Mouse (Mus musculus): ENCODE measurements around the gene Tldc2. TPM values are rescaled to one million over a fixed set of nuclear protein-coding genes. Genes with fewer than 3 reads are reported as not detected.

The Tldc2 gene
- total RNA-seq, 2 experiments from 2014 or later: not detected

GRCm38 (mm10) chr2:157075685-157076084 is 11.2 kb upstream of the Tldc2 start:
- ATAC-seq (replicated peaks; ENCODE audit: low FRiP score, low TSS enrichment, poor library complexity, severe bottlenecking): peak; percentile 11; the same call in 1 of the 2 replicates

DNA sequence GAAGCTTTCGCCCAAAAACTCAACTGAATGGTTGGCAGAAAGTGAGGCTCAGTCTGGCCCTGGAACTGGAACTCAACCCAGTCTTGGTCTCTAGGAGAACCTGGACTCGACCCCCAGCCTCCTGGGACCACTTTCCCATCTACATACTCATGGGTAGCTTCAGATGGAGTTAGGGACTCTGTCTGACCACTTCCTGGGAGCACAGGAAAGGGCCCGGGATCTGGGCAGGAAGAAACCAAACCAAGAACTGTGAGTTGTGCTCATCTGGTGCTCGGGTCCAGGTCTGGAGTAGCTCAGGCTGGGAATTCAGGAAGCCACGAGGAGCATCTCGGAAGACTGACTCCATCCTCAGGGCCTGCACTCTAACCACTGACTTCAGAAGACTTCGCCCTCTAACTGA is 10.3 kb upstream of the Tldc2 start:
- no peak for ATAC-seq (replicated peaks; ENCODE audit: low FRiP score, low TSS enrichment, poor library complexity, severe bottlenecking)

GRCm38 (mm10) chr2:157077160-157077559 is 9.7 kb upstream of the Tldc2 start:
- ATAC-seq (replicated peaks; ENCODE audit: low FRiP score, low TSS enrichment, poor library complexity, severe bottlenecking): peak; percentile 39; the same call in 1 of the 2 replicates

GRCm38 (mm10) chr2:157077641-157078058 is 9.2 kb upstream of the Tldc2 start:
- ATAC-seq (replicated peaks; ENCODE audit: low FRiP score, low TSS enrichment, poor library complexity, severe bottlenecking): 0 out of 2 replicates have a peak, but pooled peaks have one; percentile 29

DNA sequence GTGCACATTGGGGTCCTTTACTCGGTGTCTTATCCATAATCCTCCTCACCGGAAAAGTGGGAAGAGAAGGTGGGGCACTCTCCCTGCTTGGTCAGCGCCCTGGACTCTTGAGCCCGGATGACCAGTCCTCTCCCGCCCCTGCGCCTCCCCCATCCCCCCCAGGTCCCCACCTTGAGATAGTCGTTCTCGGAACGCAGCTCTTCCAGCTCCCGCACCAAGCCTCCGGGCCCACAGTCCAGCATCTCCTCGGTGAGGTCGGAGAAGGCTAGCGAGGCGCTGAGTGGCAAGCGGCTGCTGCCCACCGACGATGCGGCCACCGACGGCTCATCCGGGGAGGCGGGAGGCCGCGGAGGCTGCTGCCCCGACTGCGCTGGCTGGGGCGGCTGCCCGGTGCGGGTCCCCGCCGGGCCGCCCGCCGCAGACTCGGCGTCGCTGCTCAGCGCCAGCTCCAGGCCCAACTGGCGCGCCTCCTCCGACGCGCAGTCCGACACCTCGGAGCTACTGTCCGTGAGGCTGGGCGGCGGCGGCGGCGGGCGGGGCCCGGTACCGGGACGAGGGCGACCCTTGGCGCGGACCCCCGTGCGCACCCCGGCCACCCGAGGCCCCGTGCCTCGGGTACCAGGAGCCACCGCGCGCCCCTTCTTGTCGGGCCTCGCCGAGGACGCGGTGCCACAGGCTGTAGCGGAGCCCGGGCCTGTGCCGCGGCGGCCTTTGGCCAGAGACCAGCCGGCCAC is 8.6 kb upstream of the Tldc2 start:
- ATAC-seq (replicated peaks; ENCODE audit: low FRiP score, low TSS enrichment, poor library complexity, severe bottlenecking): no peak

DNA sequence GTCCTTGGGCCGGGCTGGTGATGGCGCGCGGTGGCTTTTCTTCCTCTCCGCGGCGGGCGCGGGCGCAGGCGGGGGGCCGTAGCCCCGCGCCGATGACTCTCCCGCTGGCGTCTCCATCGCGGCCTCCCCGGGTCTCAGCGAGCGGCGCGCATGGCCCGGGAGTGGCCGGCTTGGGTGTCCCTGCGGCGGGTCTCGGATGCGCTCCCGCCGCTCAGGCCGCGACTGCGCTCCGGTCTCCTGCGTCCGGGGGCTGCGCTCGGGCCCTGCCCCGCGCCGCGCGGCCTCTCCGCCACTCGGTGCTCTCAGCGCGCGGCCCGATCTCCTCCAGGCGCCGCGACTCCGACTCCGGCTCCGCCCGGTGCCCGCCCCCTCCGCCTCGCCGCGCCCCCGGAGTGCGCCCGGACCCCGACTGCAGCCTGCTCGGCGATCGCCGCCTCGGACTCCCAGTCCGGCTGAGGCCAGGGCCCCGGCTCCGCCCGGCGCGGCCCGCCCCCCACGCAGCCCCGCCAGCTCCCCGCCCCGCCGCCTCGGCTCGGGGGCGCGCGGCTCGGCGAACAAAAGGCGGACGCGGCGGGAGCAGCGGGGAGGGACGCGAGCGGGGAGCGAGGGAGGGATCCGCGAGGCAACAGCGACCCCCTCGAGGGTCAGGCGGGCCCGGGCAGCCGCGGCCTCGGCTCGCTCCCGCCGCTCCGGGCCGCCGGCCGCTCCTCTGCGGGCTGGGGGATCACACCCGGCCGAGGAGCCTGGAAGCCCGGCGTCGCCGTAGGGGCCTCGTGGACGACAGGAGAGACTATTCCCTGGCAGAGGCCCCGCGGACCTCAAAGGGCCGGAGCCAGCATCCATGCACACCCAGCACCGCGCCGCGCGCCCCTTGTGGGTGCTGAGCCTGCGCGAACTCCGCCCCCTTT is 7.8 kb upstream of the Tldc2 start, which contains the start of gene Soga1:
TSS of gene Soga1 (minus strand) at position 462 of the 908 bp plus-strand sequence.
- ATAC-seq (replicated peaks; ENCODE audit: low FRiP score, low TSS enrichment, poor library complexity, severe bottlenecking): no peak

GRCm38 (mm10) chr2:157079701-157080180 is 7.1 kb upstream of the Tldc2 start:
- no peak for ATAC-seq (replicated peaks; ENCODE audit: low FRiP score, low TSS enrichment, poor library complexity, severe bottlenecking)

DNA sequence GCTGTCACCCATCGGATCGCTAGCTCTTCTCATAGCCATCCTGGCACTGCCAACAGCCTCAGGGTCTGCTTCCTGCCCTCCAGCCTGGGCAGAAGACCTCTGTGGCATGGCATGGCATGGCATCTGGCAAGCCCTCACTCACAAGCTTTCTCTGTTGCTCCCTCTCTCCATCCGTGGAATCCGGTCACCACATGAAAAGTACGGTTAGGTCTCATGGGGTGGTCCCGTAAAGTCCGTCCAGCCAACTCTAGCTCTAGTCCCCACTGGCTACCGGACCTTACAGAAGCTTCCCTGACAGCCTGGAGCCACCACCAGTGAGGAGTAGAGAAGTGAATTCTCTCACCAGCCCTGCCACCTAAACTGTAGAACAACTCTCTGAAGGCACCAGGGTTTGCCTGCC is 5.5 kb upstream of the Tldc2 start:
- no peak for ATAC-seq (replicated peaks; ENCODE audit: low FRiP score, low TSS enrichment, poor library complexity, severe bottlenecking)

GRCm38 (mm10) chr2:157081960-157082359 is 4.9 kb upstream of the Tldc2 start:
- ATAC-seq (replicated peaks; ENCODE audit: low FRiP score, low TSS enrichment, poor library complexity, severe bottlenecking): no peak

DNA sequence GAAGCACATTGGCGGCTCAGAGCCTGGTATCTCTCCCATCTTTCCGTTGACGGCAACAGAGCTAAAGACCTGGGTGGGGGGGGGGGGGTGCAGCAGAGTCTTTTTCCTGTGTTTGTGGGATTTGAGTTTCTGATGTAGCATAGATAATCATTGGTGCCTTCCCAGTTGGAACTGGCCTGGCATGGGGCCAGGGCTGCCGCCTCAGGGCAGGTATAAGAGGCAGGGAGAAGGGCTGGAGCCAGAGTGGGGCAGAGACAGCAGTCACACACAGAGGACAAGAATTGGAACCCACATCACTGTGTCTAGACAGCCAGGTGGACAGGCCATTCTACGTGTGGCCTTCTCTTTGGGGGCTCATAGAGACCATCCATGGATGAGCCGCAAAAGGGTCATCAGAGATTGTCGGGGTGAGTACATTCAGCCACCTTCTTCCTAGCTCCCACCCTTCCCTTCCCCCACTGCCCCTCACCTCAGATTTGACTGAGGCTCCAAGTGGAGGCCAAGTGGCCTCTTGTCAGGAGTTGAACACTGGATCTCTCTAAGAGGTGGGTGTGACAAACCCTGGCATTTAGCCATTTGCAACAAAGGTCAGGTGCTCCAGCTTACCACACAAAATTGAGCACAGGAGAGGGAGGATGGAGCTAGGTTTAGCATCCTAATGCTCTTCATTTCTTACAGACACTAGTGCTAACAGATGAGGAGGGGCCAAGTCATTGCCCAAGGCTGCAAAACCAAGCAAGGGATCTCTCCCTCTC is 1.8 kb upstream of the Tldc2 start:
- ATAC-seq (replicated peaks; ENCODE audit: low FRiP score, low TSS enrichment, poor library complexity, severe bottlenecking): no peak

GRCm38 (mm10) chr2:157087536-157088317 is 872 bp downstream of the Tldc2 start:
- no peak for ATAC-seq (replicated peaks; ENCODE audit: low FRiP score, low TSS enrichment, poor library complexity, severe bottlenecking)

- no peak for ATAC-seq (replicated peaks; ENCODE audit: low FRiP score, low TSS enrichment, poor library complexity, severe bottlenecking)
These were observed 5.2 kb downstream of the Tldc2 start for GRCm38 (mm10) chr2:157092024-157092423.

GRCm38 (mm10) chr2:157095005-157095755 is 8.3 kb downstream of the Tldc2 start:
- ATAC-seq (replicated peaks; ENCODE audit: low FRiP score, low TSS enrichment, poor library complexity, severe bottlenecking): peak; percentile 68; the same call in 1 of the 2 replicates

DNA sequence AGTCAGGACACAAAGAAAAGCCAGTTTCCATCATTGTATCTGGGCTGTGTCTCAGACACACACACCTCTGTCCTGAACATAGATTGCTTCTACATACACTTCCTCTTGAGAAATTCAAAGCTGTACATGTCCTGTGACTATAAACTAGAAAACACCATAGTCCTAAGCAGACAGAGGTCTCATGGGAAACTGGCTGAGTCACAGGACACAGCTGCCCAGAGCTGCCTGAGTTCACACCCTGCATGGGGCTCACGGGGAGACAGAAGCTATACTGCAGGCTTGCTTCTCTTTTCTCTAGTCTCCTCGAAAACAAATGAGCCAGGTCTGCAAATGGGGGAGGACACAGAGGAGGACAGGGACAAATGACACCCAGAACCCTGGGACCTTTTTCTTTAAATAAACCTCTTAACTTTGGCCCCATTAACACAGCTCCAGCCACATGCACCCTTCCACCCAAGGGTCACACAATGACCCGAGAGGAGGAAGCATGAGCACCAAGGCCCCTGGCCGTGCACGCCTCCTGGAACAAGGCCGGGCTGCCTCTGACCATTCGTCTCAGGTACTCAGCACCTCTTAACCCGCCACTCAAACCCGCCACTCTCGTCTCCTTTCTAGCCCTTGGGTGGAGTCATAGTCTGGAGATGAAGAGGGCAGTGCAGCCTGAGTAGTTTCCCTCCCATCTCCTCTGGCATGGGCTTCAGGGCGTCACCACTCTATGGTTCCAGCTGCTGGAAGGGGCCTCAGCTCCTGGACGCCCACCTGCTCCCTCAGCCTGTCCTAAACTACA is 12.9 kb downstream of the Tldc2 start:
- ATAC-seq (replicated peaks; ENCODE audit: low FRiP score, low TSS enrichment, poor library complexity, severe bottlenecking): no peak

- ATAC-seq (replicated peaks; ENCODE audit: low FRiP score, low TSS enrichment, poor library complexity, severe bottlenecking): no peak
These were observed 13.4 kb downstream of the Tldc2 start for GRCm38 (mm10) chr2:157100319-157100605.

GRCm38 (mm10) chr2:157101650-157102049 is 14.8 kb downstream of the Tldc2 start:
- ATAC-seq (replicated peaks; ENCODE audit: low FRiP score, low TSS enrichment, poor library complexity, severe bottlenecking): no peak

DNA sequence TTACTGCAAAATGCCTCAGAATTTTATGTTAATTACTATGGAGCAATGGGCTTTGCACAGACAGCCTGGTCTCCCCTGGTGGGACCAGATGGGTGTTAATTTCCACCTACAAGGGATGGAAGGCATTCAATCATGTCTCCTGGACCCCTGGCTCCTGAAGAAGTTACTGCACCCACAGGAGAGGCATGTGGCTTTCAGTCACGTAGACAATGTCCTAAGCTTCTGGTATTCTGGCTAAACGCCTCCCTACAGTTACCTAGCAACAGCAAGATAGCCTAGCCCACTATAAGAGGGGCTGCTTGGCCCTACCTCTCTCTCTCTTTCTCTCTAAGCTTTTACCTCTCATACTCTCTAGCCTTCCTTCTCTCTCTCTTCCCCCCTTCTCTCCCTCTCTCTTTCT is 15.4 kb downstream of the Tldc2 start:
- no peak for ATAC-seq (replicated peaks; ENCODE audit: low FRiP score, low TSS enrichment, poor library complexity, severe bottlenecking)

DNA sequence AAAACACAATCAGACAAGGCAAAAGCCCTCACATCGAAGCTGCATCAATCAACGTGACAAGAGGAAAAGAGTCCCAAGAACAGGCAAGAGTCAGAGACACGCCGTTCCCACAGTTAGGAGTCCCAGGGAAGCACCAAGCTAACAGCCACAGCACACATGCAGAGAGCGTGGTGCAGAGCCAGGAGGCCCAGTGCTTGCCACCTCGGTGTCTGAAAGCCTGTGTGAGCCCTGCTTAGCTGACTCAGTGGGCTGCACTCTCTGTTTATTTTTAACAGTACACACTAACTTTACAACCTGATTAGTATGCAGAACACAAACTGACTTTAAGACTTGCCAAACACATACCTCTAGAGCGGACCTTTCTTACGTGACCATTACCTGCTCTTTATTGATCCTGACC is 17.6 kb downstream of the Tldc2 start:
- ATAC-seq (replicated peaks; ENCODE audit: low FRiP score, low TSS enrichment, poor library complexity, severe bottlenecking): no peak
